Comparison of ENCODE assay signal across 29 mouse cellular contexts in genomic region chr9:29694151-29694550, GRCm38 (mm10).
DNase-seq lines count a peak whose midpoint lies in the region; ATAC-seq and TF ChIP-seq lines count a peak whose summit lies in the region.
"Had no signal": no experiment of that assay in that cellular context is flagged by ENCODE, and none has a peak within 500 bp of the region (broad histone marks: within the 10 kb centered on the region; RNA-seq: fewer than 3 reads in every experiment).

No protein-coding gene starts in this region.

- ATAC-seq in hindbrain, embryonic 11.5 days (ENCODE audit: low FRiP score) = no peak
- no peak for ATAC-seq in hindbrain, postnatal 0 days
- no peak for ATAC-seq in neural tube, embryonic 11.5 days (ENCODE audit: insufficient read depth, low FRiP score, low TSS enrichment)
- no peak for ATAC-seq in midbrain, embryonic 13.5 days
- ATAC-seq: activated CD4-positive, CD25-positive, alpha-beta regulatory T cell, adult 4 months; hindbrain, embryonic 16.5 days; intestine, postnatal 0 days had no signal

- no peak overlapping the region for H3K27ac ChIP-seq in hindbrain, embryonic 11.5 days (ENCODE audit: low read depth, low read length)
- H3K27ac ChIP-seq in hindbrain, postnatal 0 days = no peak overlapping the region
- H3K27ac ChIP-seq in neural tube, embryonic 11.5 days (ENCODE audit: low read depth, low read length) = no peak overlapping the region
- H3K27ac ChIP-seq in midbrain, embryonic 13.5 days = peak overlapping the region; percentile 27; the same call in 1 of the 2 replicates
- H3K27ac ChIP-seq: heart, embryonic 15.5 days; left cerebral cortex, adult 2 months; limb, embryonic 15.5 days; liver, embryonic 14.5 days; lung, embryonic 15.5 days; neural tube, embryonic 15.5 days had no signal

- WGBS in hindbrain, embryonic 11.5 days = 28% methylated on average over 2 of the region's 2 CpGs
- WGBS in hindbrain, postnatal 0 days = 41% methylated on average over 2 of the region's 2 CpGs
- 43% methylated on average over 2 of the region's 2 CpGs for WGBS in neural tube, embryonic 11.5 days
- WGBS in midbrain, embryonic 13.5 days = 18% methylated on average over 2 of the region's 2 CpGs

- H3K27me3 ChIP-seq in hindbrain, embryonic 11.5 days (ENCODE audit: control insufficient read depth, insufficient read depth, low read length) = no peaks in the 10 kb centered on the region
- H3K27me3 ChIP-seq in hindbrain, postnatal 0 days (ENCODE audit: insufficient read depth, low read length) = no peaks in the 10 kb centered on the region
- H3K27me3 ChIP-seq in neural tube, embryonic 11.5 days (ENCODE audit: control insufficient read depth, insufficient read depth, low read length) = no peaks in the 10 kb centered on the region
- H3K27me3 ChIP-seq in midbrain, embryonic 13.5 days = no peaks in the 10 kb centered on the region
- H3K27me3 ChIP-seq: CH12.LX; heart, embryonic 15.5 days; limb, embryonic 15.5 days; lung, embryonic 15.5 days; neural tube, embryonic 15.5 days had no signal

- H3K4me2 ChIP-seq in hindbrain, embryonic 11.5 days (replicated peaks; ENCODE audit: low read depth, low read length) = no peak overlapping the region
- H3K4me2 ChIP-seq in hindbrain, postnatal 0 days (ENCODE audit: low read depth, low read length) = no peak overlapping the region
- no peak overlapping the region for H3K4me2 ChIP-seq in neural tube, embryonic 11.5 days (ENCODE audit: low read depth)
- H3K4me2 ChIP-seq in midbrain, embryonic 13.5 days (replicated peaks) = no peak overlapping the region
- H3K4me2 ChIP-seq: heart, embryonic 15.5 days; limb, embryonic 15.5 days; lung, embryonic 15.5 days; neural tube, embryonic 15.5 days had no signal

- no peak for TF ChIP-seq CTCF in hindbrain, postnatal 0 days (IDR thresholded peaks at IDR 0.05; ENCODE audit: low read depth)

- H3K9ac ChIP-seq in hindbrain, embryonic 11.5 days (ENCODE audit: low read depth, low read length) = no peak overlapping the region
- H3K9ac ChIP-seq in hindbrain, postnatal 0 days (replicated peaks; ENCODE audit: low read length) = no peak overlapping the region
- no peak overlapping the region for H3K9ac ChIP-seq in neural tube, embryonic 11.5 days (ENCODE audit: low read length)
- H3K9ac ChIP-seq in midbrain, embryonic 13.5 days (replicated peaks) = no peak overlapping the region
- H3K9ac ChIP-seq: heart, embryonic 15.5 days; limb, embryonic 15.5 days; liver, embryonic 14.5 days; lung, embryonic 15.5 days; neural tube, embryonic 15.5 days had no signal

- no peak overlapping the region for H3K4me3 ChIP-seq in hindbrain, embryonic 11.5 days (ENCODE audit: low read depth, low read length)
- no peak overlapping the region for H3K4me3 ChIP-seq in hindbrain, postnatal 0 days (ENCODE audit: low read length)
- no peak overlapping the region for H3K4me3 ChIP-seq in neural tube, embryonic 11.5 days (ENCODE audit: low read depth, low read length)
- H3K4me3 ChIP-seq in midbrain, embryonic 13.5 days (replicated peaks) = no peak overlapping the region
- H3K4me3 ChIP-seq: heart, embryonic 15.5 days; left cerebral cortex, adult 2 months; limb, embryonic 15.5 days; lung, embryonic 15.5 days; myocyte; neural tube, embryonic 15.5 days had no signal

- H3K9me3 ChIP-seq in hindbrain, embryonic 11.5 days (ENCODE audit: control insufficient read depth, low read length) = no peaks in the 10 kb centered on the region
- H3K9me3 ChIP-seq in hindbrain, postnatal 0 days (ENCODE audit: low read length) = no peaks in the 10 kb centered on the region
- H3K9me3 ChIP-seq in neural tube, embryonic 11.5 days (ENCODE audit: control insufficient read depth, low read length) = no peaks in the 10 kb centered on the region
- H3K9me3 ChIP-seq in midbrain, embryonic 13.5 days = no peaks in the 10 kb centered on the region
- H3K9me3 ChIP-seq: heart, embryonic 15.5 days; limb, embryonic 15.5 days; lung, embryonic 15.5 days; neural tube, embryonic 15.5 days had no signal

- peaks cover 2% of the 10 kb centered on the region; the same call in 1 of the 2 replicates for H3K4me1 ChIP-seq in hindbrain, embryonic 11.5 days (replicated peaks; ENCODE audit: control insufficient read depth, insufficient read depth, low read length)
- H3K4me1 ChIP-seq in hindbrain, postnatal 0 days (ENCODE audit: insufficient read depth, low read length) = no peaks in the 10 kb centered on the region
- no peaks in the 10 kb centered on the region for H3K4me1 ChIP-seq in neural tube, embryonic 11.5 days (ENCODE audit: control insufficient read depth, insufficient read depth, low read length)
- peaks cover 22% of the 10 kb centered on the region for H3K4me1 ChIP-seq in midbrain, embryonic 13.5 days (replicated peaks)
- H3K4me1 ChIP-seq: heart, embryonic 15.5 days; limb, embryonic 15.5 days; lung, embryonic 15.5 days had no signal

- H3K36me3 ChIP-seq in hindbrain, embryonic 11.5 days (ENCODE audit: control insufficient read depth, insufficient read depth, low read length) = no peaks in the 10 kb centered on the region
- no peaks in the 10 kb centered on the region for H3K36me3 ChIP-seq in hindbrain, postnatal 0 days (ENCODE audit: insufficient read depth, low read length)
- no peaks in the 10 kb centered on the region for H3K36me3 ChIP-seq in neural tube, embryonic 11.5 days (ENCODE audit: control insufficient read depth, insufficient read depth, low read length)
- no peaks in the 10 kb centered on the region for H3K36me3 ChIP-seq in midbrain, embryonic 13.5 days
- H3K36me3 ChIP-seq: heart, embryonic 15.5 days; limb, embryonic 15.5 days; lung, embryonic 15.5 days; neural tube, embryonic 15.5 days had no signal

- peak; percentile 6 for DNase-seq in hindbrain, embryonic 11.5 days (ENCODE audit: low spot score)
- DNase-seq in hindbrain, postnatal 0 days (ENCODE audit: low spot score) = no peak
- peak; percentile 13 for DNase-seq in neural tube, embryonic 11.5 days (ENCODE audit: low spot score)
- DNase-seq in neural tube, embryonic 10.5 days (ENCODE audit: extremely low spot score, low spot score) = no peak
- no peak for DNase-seq in testis, postnatal 14 days (ENCODE audit: low spot score)
- DNase-seq in spleen, postnatal 14 days (ENCODE audit: low spot score in 2 of 2) = no peak
- DNase-seq: adrenal gland, adult 8-10 months; B cell, adult 2 months; cerebellum, adult 2 months; cerebellum, postnatal 36 days; gastrocnemius, postnatal 36 days; heart, postnatal 36 days; left cerebral cortex, postnatal 4 days; lung, postnatal 36 days; right cerebral cortex, postnatal 25 days; spleen, adult 18-20 months; thymus, postnatal 14 days had no signal

Comparison
In these comparisons a context has a peak if more than half of its experiments do, and no peak if none do; other contexts are left out.
1. DNase-seq: peak in hindbrain, embryonic 11.5 days (single experiment) and neural tube, embryonic 11.5 days (single experiment); none in hindbrain, postnatal 0 days (single experiment), neural tube, embryonic 10.5 days (single experiment), testis, postnatal 14 days (single experiment) and spleen, postnatal 14 days (0 of 2).